Mouse (Mus musculus) forebrain, embryonic 13.5 days (tissue): ENCODE measurements around the gene Fbln7. TPM values are rescaled to one million over a fixed set of nuclear protein-coding genes. Genes with fewer than 3 reads are reported as not detected.

Experiments used
- ATAC-seq: fragments of 200-750 bp; cut with Nextera tagmentation; 2 replicates; pipeline ENCODE4 v1.8.0; 2017
- H3K27ac ChIP-seq: fragments of 300-500 bp; sonication (generic); 2 replicates; pipeline ENCODE4 v1.5.1; 2015; ENCODE audit warnings: inconsistent platforms, mild to moderate bottlenecking, moderate library complexity
- H3K27me3 ChIP-seq: fragments of 300-500 bp; sonication (generic); 2 replicates; pipeline ENCODE4 v1.6.1; 2015; ENCODE audit warnings: mild to moderate bottlenecking, inconsistent platforms
- H3K36me3 ChIP-seq: fragments of 300-500 bp; sonication (generic); 2 replicates; pipeline ENCODE4 v1.6.1; 2015; ENCODE audit warnings: mild to moderate bottlenecking, inconsistent platforms; ENCODE audit not compliant: poor library complexity, severe bottlenecking
- H3K4me1 ChIP-seq: fragments of 300-500 bp; sonication (generic); 2 replicates; pipeline ENCODE4 v1.6.1; 2015; ENCODE audit warnings: inconsistent platforms
- H3K4me2 ChIP-seq: fragments of 300-500 bp; sonication (generic); 2 replicates; pipeline ENCODE4 v1.6.1; 2015; ENCODE audit warnings: inconsistent platforms, mild to moderate bottlenecking, moderate library complexity
- H3K4me3 ChIP-seq: fragments of 300-500 bp; sonication (generic); 2 replicates; pipeline ENCODE4 v1.5.1; 2015; ENCODE audit warnings: mild to moderate bottlenecking, inconsistent platforms
- H3K9ac ChIP-seq: fragments of 300-500 bp; sonication (generic); 2 replicates; pipeline ENCODE4 v1.6.1; 2015; ENCODE audit warnings: mild to moderate bottlenecking, inconsistent platforms
- H3K9me3 ChIP-seq: fragments of 300-500 bp; sonication (generic); replicated peaks from 2 replicates; pipeline ENCODE4 v1.6.1; 2016; ENCODE audit warnings: inconsistent platforms
- WGBS: fragments of 180-500 bp; shearing (Covaris S2); methylation state at CpG from one replicate; pipeline ENCODE4 v1.1.7; 2015; 5-methylcytosine and 5-hydroxymethylcytosine counted together
- microRNA-seq: library from miRNA; unstranded; fragments of <30 nt; microRNA quantifications from one replicate; pipeline ENCODE4, GENCODE M21; 2016
- polyA plus RNA-seq: library from polyadenylated mRNA; unstranded; fragments of >200 nt; fragmentation: Nextera tagmentation; extraction: Ambion mirVana; gene quantifications from 2 replicates; pipeline ENCODE4 v1.2.1, GENCODE M21; 2015

Fbln7 gene
- polyA plus RNA-seq, 1 experiment from 2014 or later = 1.4 TPM

DNA sequence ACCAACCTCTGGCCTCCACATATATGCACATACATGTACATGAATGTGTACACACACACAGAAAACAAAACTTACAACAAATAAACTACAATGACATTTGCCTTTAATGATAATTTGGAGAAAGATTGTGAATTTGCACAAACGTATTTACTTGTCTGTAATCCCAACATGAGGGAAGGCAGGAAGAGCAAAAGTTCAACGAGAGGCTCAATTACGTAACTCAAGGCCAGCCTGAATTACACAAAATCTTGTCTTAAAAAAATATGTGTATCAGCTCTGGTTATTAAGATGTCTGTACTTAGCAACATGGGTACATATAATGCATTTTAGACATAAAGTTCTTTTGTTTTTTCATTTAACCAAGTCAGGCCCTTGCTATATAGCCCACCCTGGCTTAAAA is 73.5 kb downstream of the Fbln7 start:
- H3K4me2 ChIP-seq = no peak overlapping the region
- ATAC-seq = no peak
- H3K27me3 ChIP-seq = no peaks in the 10 kb centered on the region
- H3K9me3 ChIP-seq = no peaks in the 10 kb centered on the region
- no peak overlapping the region for H3K9ac ChIP-seq
- WGBS = 89% methylated on average over 3 of the region's 3 CpGs
- H3K4me1 ChIP-seq = no peaks in the 10 kb centered on the region
- no peak overlapping the region for H3K27ac ChIP-seq
- H3K36me3 ChIP-seq = peaks cover 36% of the 10 kb centered on the region
- no peak overlapping the region for H3K4me3 ChIP-seq

DNA sequence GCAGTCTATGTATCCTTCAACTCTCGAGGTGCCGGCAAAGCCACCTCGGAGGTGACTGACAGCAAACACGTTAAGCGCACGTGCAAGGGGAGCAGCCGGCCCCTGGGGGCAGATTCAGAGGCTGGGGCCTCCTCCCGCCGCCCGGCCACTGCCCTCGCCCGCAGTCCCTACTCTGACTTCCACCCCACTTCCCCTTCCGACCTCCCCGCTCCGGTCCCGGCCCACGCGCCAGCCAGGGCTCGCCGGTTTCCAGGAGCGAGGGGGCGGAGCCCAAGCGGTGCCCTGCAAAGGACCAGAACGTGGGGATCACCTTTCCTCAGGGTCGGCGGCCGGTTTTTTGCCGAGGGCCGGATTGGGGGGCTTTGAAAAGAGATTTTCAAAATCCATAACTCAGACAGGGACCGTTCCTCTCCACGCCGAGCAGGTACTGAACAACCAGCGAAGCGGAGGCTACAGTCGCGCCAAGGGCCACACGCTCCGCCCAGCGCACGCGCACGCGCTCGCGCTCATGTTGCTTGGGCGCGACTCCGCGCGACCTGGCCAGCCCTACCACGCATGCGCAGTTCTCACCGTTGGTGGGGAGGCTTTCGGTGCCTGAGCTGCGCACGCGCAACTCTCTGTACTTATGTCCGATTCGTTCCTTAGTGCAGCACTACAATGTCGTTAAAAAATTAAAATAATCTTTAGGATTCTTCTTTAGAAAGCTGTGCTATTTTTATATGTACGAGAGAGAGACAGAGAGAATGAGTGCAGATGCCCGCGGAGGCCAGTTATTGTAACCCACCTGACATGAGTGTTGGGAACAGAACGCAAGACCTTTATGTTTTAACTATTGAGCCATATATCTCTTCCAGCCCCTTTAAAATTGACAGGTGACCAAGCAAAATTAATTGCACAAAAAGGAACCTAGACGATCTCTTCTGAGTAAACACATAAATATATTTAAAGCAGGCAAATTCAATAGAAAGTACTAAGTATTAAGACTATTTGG is 81.1 kb downstream of the Fbln7 start, which contains the start of gene Zc3h8:
Zc3h8 (minus strand) TSS at position 540 of the 991 bp plus-strand sequence.
- peak within 1 kb of the TSS; percentile 80 for H3K9ac ChIP-seq
- peak within 1 kb of the TSS; percentile 77 for H3K4me3 ChIP-seq
- ATAC-seq = peak; percentile 94
- peaks cover 8% of the 10 kb centered on the region for H3K4me1 ChIP-seq
- peak within 1 kb of the TSS; percentile 82 for H3K4me2 ChIP-seq
- H3K9me3 ChIP-seq = no peaks in the 10 kb centered on the region
- peak within 1 kb of the TSS; percentile 65; the same call in 1 of the 2 replicates for H3K27ac ChIP-seq
- H3K27me3 ChIP-seq = no peaks in the 10 kb centered on the region
- 2% methylated on average over 65 of the region's 65 CpGs for WGBS
- H3K36me3 ChIP-seq = peaks cover 8% of the 10 kb centered on the region; the same call in 1 of the 2 replicates

Small RNA genes lying within 50 kb of the gene (microRNA-seq; reads per million reads assigned to microRNA genes)
- not detected for gene Gm22859

Other genes starting within 250 kb of the Fbln7 start
- 57.5 and 65.6 TPM in 2 replicates for gene Anapc1, start 175.6 kb upstream of the Fbln7 start, polyA plus RNA-seq
- gene Mertk, start 164.0 kb upstream of the Fbln7 start, polyA plus RNA-seq = 0.56 and 0.88 TPM in 2 replicates
- gene Tmem87b, start 44.9 kb upstream of the Fbln7 start, polyA plus RNA-seq = 33.8 and 36.8 TPM in 2 replicates
- gene Zc3h8, start 81.1 kb downstream of the Fbln7 start, polyA plus RNA-seq = 9.3 and 10.3 TPM in 2 replicates
- 3.7 and 4.4 TPM in 2 replicates for gene Zc3h6, start 104.4 kb downstream of the Fbln7 start, polyA plus RNA-seq
- 24.1 and 24.8 TPM in 2 replicates for gene Gm10762, start 104.7 kb downstream of the Fbln7 start, polyA plus RNA-seq
- 0.15 and 0.29 TPM in 2 replicates for gene Vinac1, start 185.2 kb downstream of the Fbln7 start, polyA plus RNA-seq
- 21.9 and 23.4 TPM in 2 replicates for gene Ttl, start 203.0 kb downstream of the Fbln7 start, polyA plus RNA-seq
- gene Polr1b, start 238.0 kb downstream of the Fbln7 start, polyA plus RNA-seq = 20.4 and 20.6 TPM in 2 replicates